Mouse (Mus musculus) mouse trophoblast stem cell (cell line): Measurements from ENCODE around the gene Gale.
"Not testable (repeated sequence)": the region's sequence is repeated elsewhere in the genome, so short reads cannot be mapped to it uniquely, and the experiment has no call there.

Source experiments
- in situ Hi-C, 2 experiments: fragments of 300-500 bp; cut with MseI, MboI; formaldehyde crosslinking; loops; 2 replicates in 1 of 2; 3 replicates in 1 of 2; pipeline ENCODE4 v1.15.1; 2025

Gale gene

GRCm38 (mm10) chr4:135963457-135964193 lies at the start of gene Gale:
Gene Gale (plus strand): TSS chr4:135963727.
- in situ Hi-C loops, result no loop called here

GRCm38 (mm10) chr4:135918635-135919279 lies 44.8 kb upstream of the Gale start:
- in situ Hi-C loops, result no loop called here

GRCm38 (mm10) chr4:135919280-135919639 lies 44.3 kb upstream of the Gale start:
- in situ Hi-C loops, result no loop called here

GRCm38 (mm10) chr4:135920304-135921241 lies 43.0 kb upstream of the Gale start, which contains the start of gene Fuca1:
Gene Fuca1 (plus strand): TSS chr4:135920735.
- in situ Hi-C loops, result no loop called here

GRCm38 (mm10) chr4:135921257-135922120 lies 42.0 kb upstream of the Gale start:
- in situ Hi-C loops, result no loop called here

GRCm38 (mm10) chr4:135922190-135922589 lies 41.3 kb upstream of the Gale start:
- in situ Hi-C loops, result no loop called here

GRCm38 (mm10) chr4:135924418-135924817 lies 39.1 kb upstream of the Gale start:
- in situ Hi-C loops, result no loop called here

- in situ Hi-C loops, result no loop called here
These were observed 38.2 kb upstream of the Gale start for GRCm38 (mm10) chr4:135925341-135925740.

- in situ Hi-C loops, result no loop called here
These were observed 37.2 kb upstream of the Gale start for GRCm38 (mm10) chr4:135926195-135926808.

GRCm38 (mm10) chr4:135926861-135927260 lies 36.7 kb upstream of the Gale start:
- in situ Hi-C loops, result no loop called here

- in situ Hi-C loops, result no loop called here
These were observed 35.2 kb upstream of the Gale start for GRCm38 (mm10) chr4:135928376-135928775.

- in situ Hi-C loops, result no loop called here
These were observed 34.1 kb upstream of the Gale start for GRCm38 (mm10) chr4:135929405-135929804.

- in situ Hi-C loops, result loop anchor here in 1 of 2 experiments (10.0 kb wide), 1 partner anchor 45 kb away; no protein-coding TSS in a partner anchor
These were observed 33.7 kb upstream of the Gale start for GRCm38 (mm10) chr4:135929828-135930227.

GRCm38 (mm10) chr4:135930239-135930638 lies 33.3 kb upstream of the Gale start:
- in situ Hi-C loops, result loop anchor here in 1 of 2 experiments (10.0 kb wide), 1 partner anchor 45 kb away; no protein-coding TSS in a partner anchor

GRCm38 (mm10) chr4:135931832-135932231 lies 31.7 kb upstream of the Gale start:
- in situ Hi-C loops, result loop anchor here in 1 of 2 experiments (10.0 kb wide), 1 partner anchor 47 kb away; no protein-coding TSS in a partner anchor

- in situ Hi-C loops, result loop anchor here in 1 of 2 experiments (10.0 kb wide), 1 partner anchor 50 kb away; no protein-coding TSS in a partner anchor
These were observed 28.6 kb upstream of the Gale start for GRCm38 (mm10) chr4:135934708-135935500.

- in situ Hi-C loops, result loop anchor here in 1 of 2 experiments (10.0 kb wide), 1 partner anchor 51 kb away; no protein-coding TSS in a partner anchor
These were observed 28.0 kb upstream of the Gale start for GRCm38 (mm10) chr4:135935502-135935901.

- in situ Hi-C loops, result loop anchor here in 1 of 2 experiments (10.0 kb wide), 1 partner anchor 54 kb away; no protein-coding TSS in a partner anchor
These were observed 24.7 kb upstream of the Gale start for GRCm38 (mm10) chr4:135938858-135939257.

GRCm38 (mm10) chr4:135941026-135941425 lies 22.5 kb upstream of the Gale start:
- in situ Hi-C loops, result not testable (repeated sequence)
